Mouse (Mus musculus) kidney, postnatal 4 days (tissue): ENCODE measurements at regions not wholly inside any gene's neighbourhood (a gene's known extent, or its start where the extent isn't known, plus 50 kb on each side); places are given as distances from the start of the nearest gene placed in this dataset.
A peak's percentile ranks its signal among the peaks of the same experiment; 100 is the strongest.
"Not testable (repeated sequence)": the region's sequence is repeated elsewhere in the genome, so short reads cannot be mapped to it uniquely, and the experiment has no call there.

Source experiments
- DNase-seq, 2 experiments: peaks; one replicate each; pipeline ENCODE4 v3.0.0; 2021; ENCODE audit warnings: mixed read lengths in 2 of 2

- no peak for DNase-seq
These were observed 186.3 kb upstream of the Tmem45b start for GRCm38 (mm10) chr9:31650362-31651130.

GRCm38 (mm10) chr9:31649073-31649472, 184.8 kb upstream of the Tmem45b start:
- no peak for DNase-seq

- no peak for DNase-seq
These were observed 184.3 kb upstream of the Tmem45b start for GRCm38 (mm10) chr9:31648551-31648950.

- peak in 1 of 2 experiments; percentile 27 for DNase-seq
These were observed 180.9 kb upstream of the Tmem45b start for GRCm38 (mm10) chr9:31645114-31645513.

- DNase-seq = no peak
These were observed 179.8 kb upstream of the Tmem45b start for GRCm38 (mm10) chr9:31644106-31644505.

- no peak for DNase-seq
These were observed 177.9 kb upstream of the Tmem45b start for GRCm38 (mm10) chr9:31642169-31642568.

- no peak for DNase-seq
These were observed 164.0 kb upstream of the Tmem45b start for GRCm38 (mm10) chr9:31628291-31628690.

- not testable (repeated sequence) for DNase-seq
These were observed 157.3 kb upstream of the Tmem45b start for GRCm38 (mm10) chr9:31621553-31621952.

GRCm38 (mm10) chr9:31619344-31619743, 155.1 kb upstream of the Tmem45b start:
- no peak for DNase-seq

GRCm38 (mm10) chr9:31614250-31614945, 150.1 kb upstream of the Tmem45b start:
- no peak for DNase-seq

GRCm38 (mm10) chr9:31611036-31611695, 146.9 kb upstream of the Tmem45b start:
- no peak for DNase-seq

GRCm38 (mm10) chr9:31610631-31611030, 146.4 kb upstream of the Tmem45b start:
- DNase-seq = peak in 1 of 2 experiments; percentile 21

- peak; percentile 69 to 72 for DNase-seq
These were observed 145.9 kb upstream of the Tmem45b start for GRCm38 (mm10) chr9:31610212-31610611.

- DNase-seq = no peak
These were observed 145.5 kb upstream of the Tmem45b start for GRCm38 (mm10) chr9:31609731-31610130.

- DNase-seq = no peak
These were observed 144.0 kb upstream of the Tmem45b start for GRCm38 (mm10) chr9:31608084-31608870.

GRCm38 (mm10) chr9:31606936-31607335, 142.7 kb upstream of the Tmem45b start:
- no peak for DNase-seq

- no peak for DNase-seq
These were observed 140.3 kb upstream of the Tmem45b start for GRCm38 (mm10) chr9:31604497-31605090.

- no peak for DNase-seq
These were observed 138.4 kb upstream of the Tmem45b start for GRCm38 (mm10) chr9:31602707-31603106.

- DNase-seq = no peak
These were observed 130.8 kb upstream of the Tmem45b start for GRCm38 (mm10) chr9:31595096-31595495.

- no peak for DNase-seq
These were observed 123.4 kb upstream of the Tmem45b start for GRCm38 (mm10) chr9:31587671-31588070.

- no peak for DNase-seq
These were observed 119.7 kb upstream of the Tmem45b start for GRCm38 (mm10) chr9:31583983-31584382.

GRCm38 (mm10) chr9:31582947-31583346, 118.7 kb upstream of the Tmem45b start:
- DNase-seq = no peak
